Mouse (Mus musculus): Measurements from ENCODE around the gene Bsph1. TPM values are rescaled to one million over a fixed set of nuclear protein-coding genes. Genes with fewer than 3 reads are reported as not detected.
"Not testable (repeated sequence)": the region's sequence is repeated elsewhere in the genome, so short reads cannot be mapped to it uniquely, and the experiment has no call there.

Bsph1 gene
- not detected in 2 replicates for total RNA-seq (2014; rRNA removed; ENCODE audit: low replicate concordance)
- not detected in 2 replicates for polyA plus RNA-seq (2015; fragmentation: Nextera tagmentation; extraction: Ambion mirVana)

DNA sequence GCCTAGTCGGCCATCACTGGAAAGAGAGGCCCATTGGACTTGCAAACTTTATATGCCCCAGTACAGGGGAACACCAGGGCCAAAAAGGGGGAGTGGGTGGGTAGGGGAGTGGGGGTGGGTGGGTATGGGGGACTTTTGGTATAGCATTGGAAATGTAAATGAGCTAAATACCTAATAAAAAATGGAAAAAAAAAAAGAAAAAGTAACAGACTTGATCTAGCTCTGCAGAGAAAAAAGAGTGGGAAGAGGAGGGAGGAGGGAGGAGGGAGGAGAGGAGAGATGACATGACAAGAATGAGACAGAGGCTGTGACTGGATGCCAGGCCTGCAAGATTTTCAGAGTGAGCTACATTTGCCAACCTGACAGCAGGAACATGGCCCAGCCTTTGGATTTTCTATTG is at the start of gene Bsph1:
Gene Bsph1 (plus strand): TSS at position 301 of the 400 bp plus-strand sequence.
- H3K4me2 ChIP-seq (ENCODE audit: low read depth, low read length); H3K9ac ChIP-seq (replicated peaks; ENCODE audit: low read depth, low read length); H3K36me3 ChIP-seq (replicated peaks; ENCODE audit: control insufficient read depth, insufficient read depth, low read length); H3K4me1 ChIP-seq (ENCODE audit: control insufficient read depth, insufficient read depth); H3K27ac ChIP-seq (ENCODE audit: low read depth); DNase-seq (ENCODE audit: low spot score); H3K27me3 ChIP-seq (ENCODE audit: control insufficient read depth, insufficient read depth, low read length); H3K4me3 ChIP-seq (ENCODE audit: low read depth, low read length); ATAC-seq (ENCODE audit: insufficient read depth, low read depth): not testable (repeated sequence)
- H3K9me3 ChIP-seq (replicated peaks; ENCODE audit: control insufficient read depth, low read length): peaks cover 11% of the 10 kb centered on the region; the same call in 1 of the 2 replicates
- 29% methylated on average over 1 of the region's 1 CpGs for WGBS

DNA sequence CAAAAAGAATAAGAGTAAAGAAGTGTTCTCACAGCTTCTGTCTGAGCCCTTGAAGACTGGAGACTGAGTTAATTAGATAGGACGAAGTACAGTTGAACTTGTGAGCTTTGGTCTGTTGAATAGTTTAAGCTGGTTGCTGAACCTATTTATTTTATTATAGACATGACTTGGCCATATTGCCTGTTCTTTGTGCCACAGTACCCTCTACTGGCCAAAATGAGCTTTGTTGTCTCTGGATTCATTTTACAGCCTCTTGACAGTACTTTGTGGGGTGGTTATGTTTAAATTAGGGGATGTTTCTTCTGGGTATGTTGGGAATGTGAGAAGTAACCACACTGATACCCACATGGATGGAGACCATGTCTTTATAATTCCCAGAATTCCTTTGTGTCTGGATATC is 60.9 kb downstream of the Bsph1 start:
- ATAC-seq (ENCODE audit: insufficient read depth, low read depth) (no peak), DNase-seq (ENCODE audit: low spot score) (no peak)
- TF ChIP-seq EP300 (IDR thresholded peaks at IDR 0.05; ENCODE audit: low read depth): no peak
- no peak for TF ChIP-seq CTCF (IDR thresholded peaks at IDR 0.05; ENCODE audit: low read depth)
- Histone ChIP-seq H3K9ac (replicated peaks; ENCODE audit: low read depth, low read length) (no peak overlapping the region), H3K27ac (ENCODE audit: low read depth) (no peak overlapping the region), H3K4me2 (ENCODE audit: low read depth, low read length) (no peak overlapping the region), H3K4me1 (ENCODE audit: control insufficient read depth, insufficient read depth) (no peaks in the 10 kb centered on the region), H3K27me3 (ENCODE audit: control insufficient read depth, insufficient read depth, low read length) (no peaks in the 10 kb centered on the region), H3K4me3 (ENCODE audit: low read depth, low read length) (no peak overlapping the region), H3K9me3 (replicated peaks; ENCODE audit: control insufficient read depth, low read length) (no peaks in the 10 kb centered on the region), H3K36me3 (replicated peaks; ENCODE audit: control insufficient read depth, insufficient read depth, low read length) (no peaks in the 10 kb centered on the region)
- WGBS: 57% methylated on average over 1 of the region's 1 CpGs

Other genes starting within 250 kb of the Bsph1 start
- gene Vmn1r89, start 237.8 kb upstream of the Bsph1 start, total RNA-seq (2014; rRNA removed; ENCODE audit: low replicate concordance): not detected in 2 replicates
- gene Vmn1r89, start 237.8 kb upstream of the Bsph1 start, polyA plus RNA-seq (2015; fragmentation: Nextera tagmentation; extraction: Ambion mirVana): not detected in 2 replicates
- 2.9 and 12.9 TPM in 2 replicates for gene Lig1, start 173.6 kb upstream of the Bsph1 start, total RNA-seq (2014; rRNA removed; ENCODE audit: low replicate concordance)
- 20.1 TPM in 2 replicates for gene Lig1, start 173.6 kb upstream of the Bsph1 start, polyA plus RNA-seq (2015; fragmentation: Nextera tagmentation; extraction: Ambion mirVana)
- 0.99 and 1.6 TPM in 2 replicates for gene Zswim9, start 172.1 kb upstream of the Bsph1 start, total RNA-seq (2014; rRNA removed; ENCODE audit: low replicate concordance)
- gene Zswim9, start 172.1 kb upstream of the Bsph1 start, polyA plus RNA-seq (2015; fragmentation: Nextera tagmentation; extraction: Ambion mirVana): 3.6 and 5.7 TPM in 2 replicates
- gene Pla2g4c, start 126.2 kb upstream of the Bsph1 start, total RNA-seq (2014; rRNA removed; ENCODE audit: low replicate concordance): 0.15 and 0.27 TPM in 2 replicates
- 0.07 and 0.12 TPM in 2 replicates for gene Pla2g4c, start 126.2 kb upstream of the Bsph1 start, polyA plus RNA-seq (2015; fragmentation: Nextera tagmentation; extraction: Ambion mirVana)
- not detected in 2 replicates for gene Cabp5, start 52.7 kb upstream of the Bsph1 start, total RNA-seq (2014; rRNA removed; ENCODE audit: low replicate concordance)
- not detected in 2 replicates for gene Cabp5, start 52.7 kb upstream of the Bsph1 start, polyA plus RNA-seq (2015; fragmentation: Nextera tagmentation; extraction: Ambion mirVana)
- not detected in 2 replicates for gene Bsph2, start 120.2 kb downstream of the Bsph1 start, total RNA-seq (2014; rRNA removed; ENCODE audit: low replicate concordance)
- gene Bsph2, start 120.2 kb downstream of the Bsph1 start, polyA plus RNA-seq (2015; fragmentation: Nextera tagmentation; extraction: Ambion mirVana): not detected in 2 replicates
- gene Sult2a5, start 173.1 kb downstream of the Bsph1 start, total RNA-seq (2014; rRNA removed; ENCODE audit: low replicate concordance): not detected in 2 replicates
- gene Sult2a5, start 173.1 kb downstream of the Bsph1 start, polyA plus RNA-seq (2015; fragmentation: Nextera tagmentation; extraction: Ambion mirVana): not detected in 2 replicates